Mouse (Mus musculus): ENCODE measurements around the gene Asxl1.

Asxl1 gene

DNA sequence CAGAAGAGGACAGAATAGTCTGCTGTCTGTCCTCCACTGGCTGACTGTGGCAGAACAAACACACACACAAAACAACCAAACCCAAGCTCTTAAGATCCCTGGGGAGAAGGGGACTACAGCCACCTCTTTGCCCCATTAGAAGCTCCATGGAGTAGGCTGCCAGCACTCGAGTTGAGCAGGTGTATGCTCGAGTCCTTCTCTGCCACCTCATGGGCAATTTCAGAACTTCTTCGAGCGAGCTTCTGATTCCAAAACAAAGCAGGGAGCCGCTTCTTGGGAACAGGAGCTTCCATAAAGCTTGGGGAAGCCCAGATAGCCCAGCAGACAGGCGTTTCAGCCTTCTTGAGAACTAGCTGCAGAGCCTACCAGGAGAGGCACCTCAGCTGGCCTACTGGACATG is 66.9 kb downstream of the Asxl1 start:
- DNase-seq (ENCODE audit: low spot score in 2 of 2): no peak

GRCm38 (mm10) chr2:153414607-153415006 is 69.0 kb downstream of the Asxl1 start:
- DNase-seq (ENCODE audit: low spot score in 2 of 2): no peak

- DNase-seq (ENCODE audit: low spot score in 2 of 2): no peak
These were observed 72.2 kb downstream of the Asxl1 start for GRCm38 (mm10) chr2:153417841-153418240.

GRCm38 (mm10) chr2:153418381-153418780 is 72.8 kb downstream of the Asxl1 start:
- no peak for DNase-seq (ENCODE audit: low spot score in 2 of 2)

DNA sequence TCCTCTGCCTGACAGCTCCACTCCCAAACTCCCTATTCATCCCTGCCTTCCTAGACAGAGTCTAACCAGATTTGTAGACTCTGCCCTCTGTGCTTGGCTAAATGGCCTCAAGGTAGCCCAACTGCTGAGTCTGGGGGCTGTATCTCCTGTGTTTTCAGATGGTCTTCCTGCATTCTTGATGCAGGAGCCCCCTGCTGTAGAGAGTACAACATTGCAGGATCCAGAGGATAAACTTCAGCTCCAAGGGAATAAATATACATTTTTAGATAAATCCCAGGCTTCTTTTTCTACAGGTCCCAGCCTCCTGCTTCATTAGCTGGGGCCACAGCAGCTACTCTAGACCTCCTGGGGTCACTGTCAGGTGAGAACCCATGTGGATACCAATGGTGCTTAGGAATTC is 75.6 kb downstream of the Asxl1 start:
- DNase-seq (ENCODE audit: low spot score in 2 of 2): no peak

DNA sequence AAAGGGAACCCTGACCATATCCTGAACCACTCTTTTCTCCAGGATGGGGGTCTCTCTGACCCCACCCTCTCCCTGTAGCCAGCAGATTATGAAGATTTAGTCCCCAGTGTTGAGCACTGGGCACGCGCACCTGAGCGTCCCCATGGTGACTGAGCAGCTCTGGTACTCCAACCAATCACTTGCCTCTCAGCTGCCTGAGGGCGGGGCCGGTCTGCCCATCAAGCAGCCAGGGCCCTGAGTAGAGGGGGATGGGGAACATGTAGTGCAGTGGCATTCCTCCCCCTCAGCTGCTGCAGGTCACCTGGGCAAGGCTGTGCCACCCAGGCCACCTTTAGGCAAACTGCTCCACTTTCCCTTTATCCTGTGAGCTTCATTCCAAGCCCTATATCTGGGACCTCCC is 76.4 kb downstream of the Asxl1 start:
- no peak for DNase-seq (ENCODE audit: low spot score in 2 of 2)

DNA sequence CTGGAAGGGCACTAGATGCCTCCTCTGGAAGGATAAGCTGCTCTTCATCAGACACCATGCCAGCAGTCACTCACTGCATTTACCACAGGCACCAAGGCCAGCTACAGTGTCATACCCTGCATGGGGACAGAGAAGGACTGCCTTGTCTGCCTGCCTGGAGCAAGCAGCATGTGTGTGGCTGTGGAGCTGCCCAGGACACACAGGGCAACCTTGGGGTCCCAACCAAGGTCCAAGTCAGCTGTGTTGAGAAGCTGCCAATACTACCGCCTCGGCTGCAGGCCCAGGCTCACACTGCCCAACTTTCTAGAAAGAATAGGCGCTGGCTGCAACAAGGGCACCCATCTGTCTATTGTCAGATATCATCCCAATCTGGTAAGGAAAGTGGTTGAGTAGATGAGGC is 77.5 kb downstream of the Asxl1 start:
- DNase-seq (ENCODE audit: low spot score in 2 of 2): no peak

DNA sequence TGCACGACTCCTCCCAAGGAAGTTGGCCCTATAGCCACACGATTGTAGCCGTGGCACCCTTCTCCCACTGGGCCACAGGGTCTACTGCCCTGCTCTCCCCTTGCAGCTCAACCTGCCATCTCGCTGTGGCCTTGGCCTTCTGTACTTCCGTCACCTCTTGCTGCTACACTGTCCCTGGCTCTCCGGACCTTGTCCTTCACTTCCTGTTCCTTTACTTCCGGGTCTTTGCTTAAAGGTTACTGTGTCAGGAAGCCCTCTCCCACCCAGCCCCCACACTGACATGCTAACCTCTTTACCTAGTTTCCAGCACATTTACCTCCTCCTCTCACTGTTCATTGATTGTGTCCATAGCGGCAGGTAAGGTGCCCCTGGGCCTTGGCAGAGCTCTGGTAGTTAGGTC is 78.9 kb downstream of the Asxl1 start:
- DNase-seq (ENCODE audit: low spot score in 2 of 2): no peak

DNA sequence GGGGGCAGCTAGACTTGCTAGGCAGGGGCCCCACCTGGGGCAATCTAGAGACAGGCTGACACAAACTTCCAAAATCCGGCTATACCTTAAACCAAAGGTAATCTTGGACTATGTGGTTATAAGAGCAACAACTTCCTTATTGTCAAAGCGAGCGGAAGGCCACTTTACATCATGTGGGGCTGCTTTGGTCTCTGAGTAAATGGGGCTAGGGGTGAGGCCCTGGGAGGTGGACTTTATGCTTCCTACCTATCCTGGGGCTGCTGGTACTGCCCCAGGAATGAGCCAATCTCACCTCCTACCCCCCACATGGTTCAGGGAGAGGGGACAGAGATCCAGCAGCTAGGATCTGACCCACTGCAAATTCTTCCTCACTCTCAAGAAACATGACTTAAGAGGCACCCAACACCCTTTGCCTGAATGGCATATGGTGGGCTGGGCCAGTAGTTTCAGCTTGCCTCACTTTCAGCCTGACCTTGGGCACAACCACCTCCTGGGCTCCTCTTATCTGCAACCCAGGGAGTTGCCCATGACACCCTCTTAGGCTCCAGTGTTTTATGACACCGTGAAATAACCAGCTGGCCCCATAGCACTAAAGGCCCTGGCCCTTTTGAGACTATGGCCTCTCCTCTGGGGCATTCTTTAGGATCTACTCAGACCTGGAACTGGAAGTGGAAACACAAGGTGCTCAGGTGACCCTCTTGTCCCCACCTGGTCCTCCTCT is 79.7 kb downstream of the Asxl1 start:
- DNase-seq (ENCODE audit: low spot score in 2 of 2): no peak

DNA sequence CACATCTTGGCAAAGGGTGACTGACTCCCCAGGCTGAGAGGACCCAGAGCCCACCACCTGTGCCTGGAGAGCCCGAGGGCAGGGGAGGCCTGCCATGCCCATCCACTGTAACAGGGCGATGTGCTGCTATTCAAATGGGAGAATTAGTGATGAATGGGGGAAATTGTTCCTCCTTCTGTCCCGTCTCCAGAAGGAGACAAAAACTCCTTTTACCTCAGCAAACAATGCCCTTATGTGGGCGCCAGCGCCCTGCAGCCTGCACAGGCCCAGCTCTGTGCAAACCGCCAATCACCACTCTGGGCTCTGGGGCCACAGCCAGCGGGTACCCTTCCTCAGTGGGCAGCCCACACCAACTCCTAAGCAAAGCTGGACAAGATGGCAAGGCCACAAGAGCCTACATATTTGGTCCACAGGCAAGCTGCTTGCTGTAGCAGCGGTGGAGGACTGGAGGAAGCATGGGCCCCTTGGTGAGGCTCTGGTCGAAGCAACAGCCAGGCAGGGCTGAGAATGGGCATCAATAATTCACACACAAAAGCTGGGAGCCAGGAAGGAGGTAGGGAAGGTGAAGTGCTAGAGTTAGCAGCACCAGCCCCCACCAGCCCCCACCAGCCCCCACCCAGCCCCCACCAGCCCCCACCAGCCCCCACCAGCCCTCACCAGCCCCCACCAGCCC is 80.5 kb downstream of the Asxl1 start:
- no peak for DNase-seq (ENCODE audit: low spot score in 2 of 2)

DNA sequence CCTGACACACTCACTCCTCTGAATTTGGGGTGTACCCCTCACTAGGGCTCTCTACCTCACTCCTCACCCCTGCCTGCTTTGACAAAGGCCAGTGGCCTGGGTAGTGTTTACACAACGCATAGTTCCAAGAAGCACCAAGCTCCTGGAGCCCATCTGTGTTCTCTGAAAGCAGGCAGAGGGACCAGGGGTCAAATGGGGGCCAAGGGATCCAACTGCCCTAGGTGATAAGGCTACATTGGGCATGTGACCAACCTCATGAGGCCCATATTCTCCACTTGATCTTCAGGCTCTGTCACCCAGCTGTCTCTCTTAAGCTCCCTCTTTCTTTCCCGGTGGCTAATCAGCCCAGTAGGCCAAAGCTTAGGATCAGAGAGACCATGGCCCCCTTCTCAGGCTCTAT is 81.3 kb downstream of the Asxl1 start:
- no peak for DNase-seq (ENCODE audit: low spot score in 2 of 2)

GRCm38 (mm10) chr2:153428485-153428884 is 82.9 kb downstream of the Asxl1 start:
- no peak for DNase-seq (ENCODE audit: low spot score in 2 of 2)

DNA sequence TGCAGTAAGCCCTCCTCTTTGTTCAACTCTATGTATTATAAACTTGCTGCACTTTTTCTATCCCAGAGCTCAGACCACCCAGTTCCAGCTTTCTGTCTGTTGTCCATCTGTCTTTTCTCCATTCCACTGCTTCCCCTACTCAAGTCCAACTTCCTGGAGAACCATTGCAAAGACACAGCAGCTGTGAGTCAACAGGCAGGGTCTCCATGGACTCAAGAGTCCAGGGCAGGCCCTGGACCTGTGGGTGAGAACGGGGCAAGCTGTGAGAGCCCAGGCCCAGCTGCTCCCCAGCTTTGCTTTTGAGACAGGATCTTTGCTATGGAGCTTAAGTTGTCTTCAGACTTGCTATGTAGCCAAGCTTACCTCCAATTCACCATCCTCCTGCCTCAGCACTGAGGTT is 84.9 kb downstream of the Asxl1 start:
- DNase-seq (ENCODE audit: low spot score in 2 of 2): no peak

- DNase-seq (ENCODE audit: low spot score in 2 of 2): no peak
These were observed 86.9 kb downstream of the Asxl1 start for GRCm38 (mm10) chr2:153432492-153432891.

DNA sequence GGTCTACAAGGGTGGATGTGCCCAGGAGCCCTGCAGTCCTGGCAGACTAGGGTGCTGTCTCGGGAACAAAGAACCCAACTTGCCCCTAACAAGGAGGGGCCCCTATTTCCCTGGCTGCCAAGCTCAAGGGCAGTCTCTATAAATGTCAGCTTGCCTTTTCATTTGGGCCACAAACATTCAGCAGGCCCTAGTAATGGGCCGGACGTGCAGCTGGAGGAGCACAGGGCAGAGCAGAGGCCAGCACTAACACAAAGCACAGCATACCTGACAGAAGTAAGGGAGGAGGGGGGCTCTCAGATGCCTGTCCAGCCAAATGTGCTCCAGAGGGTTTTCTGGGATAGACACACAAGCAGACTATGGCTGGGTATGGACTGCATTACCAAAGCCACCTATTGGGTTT is 88.2 kb downstream of the Asxl1 start:
- no peak for DNase-seq (ENCODE audit: low spot score in 2 of 2)

GRCm38 (mm10) chr2:153434880-153435831 is 89.5 kb downstream of the Asxl1 start:
- DNase-seq (ENCODE audit: low spot score in 2 of 2): no peak

DNA sequence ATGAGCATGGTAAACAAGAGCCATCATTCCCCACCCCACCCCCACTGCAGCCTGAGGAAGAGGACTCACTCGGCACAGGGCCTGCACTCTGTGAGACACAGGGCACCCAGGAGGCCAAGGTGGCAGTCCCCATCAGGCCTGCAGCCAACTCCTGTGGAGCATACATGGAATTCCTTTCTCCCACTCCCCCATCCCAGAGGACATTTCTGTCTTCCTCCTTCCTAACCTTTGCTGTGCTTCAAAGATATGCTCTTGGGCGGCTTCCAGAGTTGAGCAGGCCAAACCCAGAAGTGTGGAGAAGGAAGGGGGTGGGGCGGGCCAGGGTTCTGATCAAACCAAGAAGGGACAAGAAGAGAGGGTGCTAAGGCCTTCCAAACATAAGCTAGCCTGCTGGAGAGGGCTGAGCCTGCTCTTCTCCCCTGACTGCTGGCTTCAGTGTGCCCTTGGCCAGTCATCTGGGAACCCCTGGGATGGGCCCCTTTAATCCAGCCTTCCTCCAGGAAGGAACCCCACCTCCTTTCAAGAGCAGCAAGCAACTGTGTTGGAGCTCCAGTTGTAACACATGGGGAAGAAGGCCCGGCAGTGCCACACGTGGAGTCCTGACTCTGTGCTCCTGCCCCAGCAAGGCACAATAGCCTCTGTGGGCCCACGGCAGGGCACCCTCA is 91.1 kb downstream of the Asxl1 start:
- DNase-seq (ENCODE audit: low spot score in 2 of 2): peak in 1 of 2 experiments; percentile 69

DNA sequence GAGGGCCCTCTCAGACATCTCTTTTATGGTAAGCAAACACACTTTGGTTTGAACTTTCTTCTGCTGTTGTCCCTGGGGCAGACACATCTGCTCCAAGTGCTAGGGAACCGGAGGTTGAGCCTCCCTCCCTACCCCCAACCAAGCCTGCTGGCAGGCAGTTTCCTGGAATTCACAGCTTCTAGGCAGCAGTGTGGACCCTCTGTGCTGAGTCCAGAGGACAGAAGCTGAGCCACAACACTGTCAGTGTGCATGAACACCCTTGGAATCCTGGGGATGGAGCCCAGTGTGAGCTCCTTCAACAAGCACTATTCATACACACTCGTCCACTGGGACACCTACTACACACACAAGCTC is 91.7 kb downstream of the Asxl1 start:
- no peak for DNase-seq (ENCODE audit: low spot score in 2 of 2)

- DNase-seq (ENCODE audit: low spot score in 2 of 2): no peak
These were observed 95.1 kb downstream of the Asxl1 start for GRCm38 (mm10) chr2:153440755-153441154.

GRCm38 (mm10) chr2:153441228-153441627 is 95.6 kb downstream of the Asxl1 start:
- no peak for DNase-seq (ENCODE audit: low spot score in 2 of 2)

GRCm38 (mm10) chr2:153442720-153443119 is 97.1 kb downstream of the Asxl1 start:
- DNase-seq (ENCODE audit: low spot score in 2 of 2): no peak
